Mouse (Mus musculus) CH12.LX (cell line): ENCODE results near the gene Prickle4. TPM values are rescaled to one million over a fixed set of nuclear protein-coding genes. Genes with fewer than 3 reads are reported as not detected.

Experiments used
- DNase-seq: peaks from one replicate; pipeline ENCODE4 v3.0.0-alpha.2; 2013; ENCODE audit errors: extremely low read depth
- H3K27ac ChIP-seq: 2 replicates; pipeline ENCODE4 v1.5.1; 2012; ENCODE audit warnings: low read depth, mild to moderate bottlenecking, control low read depth, moderate library complexity; ENCODE audit not compliant: insufficient read depth
- H3K27me3 ChIP-seq: replicated peaks from 2 replicates; pipeline ENCODE3; 2012; ENCODE audit warnings: inconsistent platforms
- H3K36me3 ChIP-seq, 2 experiments: replicated peaks in 1 of 2; 2 replicates each; pipeline versions ENCODE3 to v1.6.1; 2012; ENCODE audit warnings: inconsistent platforms in 1 of 2, low read length in 1 of 2, mild to moderate bottlenecking in 1 of 2, mixed read lengths in 1 of 2, moderate library complexity in 1 of 2; ENCODE audit not compliant: control insufficient read depth in 1 of 2, insufficient read depth in 1 of 2
- H3K4me1 ChIP-seq, 2 experiments: 2 replicates each; pipeline ENCODE4 v1.6.1; 2012; ENCODE audit warnings: inconsistent platforms in 1 of 2, moderate library complexity in 1 of 2; ENCODE audit not compliant: insufficient read depth in 2 of 2, control insufficient read depth in 1 of 2
- H3K4me2 ChIP-seq: 2 replicates; pipeline ENCODE4 v1.6.1; 2012; ENCODE audit warnings: low read depth, mild to moderate bottlenecking, control low read depth; ENCODE audit not compliant: poor library complexity, insufficient read depth, severe bottlenecking
- H3K4me3 ChIP-seq, 3 experiments: fragments of 150-350 bp in 1 of 3; sonication (generic) in 1 of 3; replicated peaks in 1 of 3; 2 replicates each; pipeline versions ENCODE3 to v1.5.1; 2011 to 2012; ENCODE audit warnings: low read depth in 2 of 3, low read length in 2 of 3, mild to moderate bottlenecking in 2 of 3, moderate library complexity in 2 of 3, control low read depth in 1 of 3, improper control_type of control experiment in 1 of 3, inconsistent platforms in 1 of 3, mixed read lengths in 1 of 3; ENCODE audit not compliant: poor library complexity in 1 of 3
- H3K79me2 ChIP-seq: replicated peaks from 2 replicates; pipeline ENCODE4 v1.6.1; 2012; ENCODE audit warnings: mild to moderate bottlenecking, moderate library complexity; ENCODE audit not compliant: control insufficient read depth, poor library complexity, insufficient read depth, severe bottlenecking; ENCODE audit errors: extremely low read depth
- H3K9ac ChIP-seq: 2 replicates; pipeline ENCODE4 v1.6.1; 2012; ENCODE audit warnings: low read depth, mild to moderate bottlenecking, control low read depth, moderate library complexity; ENCODE audit not compliant: insufficient read depth
- H3K9me3 ChIP-seq: replicated peaks from 2 replicates; pipeline ENCODE3; 2012; ENCODE audit warnings: low read length, inconsistent platforms, mixed read lengths
- CHD2 ChIP-seq: IDR thresholded peaks from 2 replicates; pipeline ENCODE4 v1.6.1; 2011; ENCODE audit warnings: low read length, improper control_type of control experiment
- E2F4 ChIP-seq: IDR thresholded peaks from 2 replicates; pipeline ENCODE4 v1.6.1; 2011; ENCODE audit warnings: low read depth, low read length, improper control_type of control experiment; ENCODE audit not compliant: insufficient replicate concordance
- EP300 ChIP-seq: IDR thresholded peaks from 2 replicates; pipeline ENCODE4 v1.6.1; 2011; ENCODE audit warnings: low read length, improper control_type of control experiment
- GABPA ChIP-seq: IDR thresholded peaks from 2 replicates; pipeline ENCODE4 v1.6.1; 2012; ENCODE audit warnings: low read depth, low read length, improper control_type of control experiment, inconsistent platforms; ENCODE audit not compliant: insufficient replicate concordance
- IRF4 ChIP-seq: IDR thresholded peaks from 2 replicates; pipeline ENCODE4 v1.6.1; 2014; ENCODE audit warnings: low read depth, mild to moderate bottlenecking, inconsistent platforms, low read length, improper control_type of control experiment
- JUN ChIP-seq: IDR thresholded peaks from 2 replicates; pipeline ENCODE4 v1.6.1; 2011; ENCODE audit warnings: low read depth, mild to moderate bottlenecking, low read length, improper control_type of control experiment, moderate library complexity; ENCODE audit not compliant: insufficient read depth
- JUND ChIP-seq: conservative IDR thresholded peaks from 2 replicates; pipeline ENCODE4 v1.6.1; 2011; ENCODE audit warnings: low read depth, low read length, improper control_type of control experiment
- KAT2A ChIP-seq: IDR thresholded peaks from 2 replicates; pipeline ENCODE4 v1.6.1; 2012; ENCODE audit warnings: low read length, improper control_type of control experiment, inconsistent platforms; ENCODE audit not compliant: insufficient replicate concordance
- MAFK ChIP-seq: IDR thresholded peaks from 2 replicates; pipeline ENCODE4 v1.6.1; 2011; ENCODE audit warnings: low read length, improper control_type of control experiment; ENCODE audit not compliant: insufficient replicate concordance
- MAX ChIP-seq: IDR thresholded peaks from 2 replicates; pipeline ENCODE4 v1.6.1; 2011; ENCODE audit warnings: low read length, improper control_type of control experiment
- MAZ ChIP-seq: IDR thresholded peaks from 2 replicates; pipeline ENCODE4 v1.6.1; 2012; ENCODE audit warnings: low read depth, mild to moderate bottlenecking, inconsistent platforms, low read length, improper control_type of control experiment, moderate library complexity
- MXI1 ChIP-seq: IDR thresholded peaks from 2 replicates; pipeline ENCODE4 v1.6.1; 2011; ENCODE audit warnings: mild to moderate bottlenecking, low read depth, low read length, improper control_type of control experiment
- MYC ChIP-seq: IDR thresholded peaks from 2 replicates; pipeline ENCODE4 v1.6.1; 2011; ENCODE audit warnings: low read depth, mild to moderate bottlenecking, improper control_type of control experiment, low read length
- NELFE ChIP-seq: IDR thresholded peaks from 2 replicates; pipeline ENCODE4 v1.6.1; 2011; ENCODE audit warnings: low read depth, low read length, improper control_type of control experiment
- PAX5 ChIP-seq: IDR thresholded peaks from 2 replicates; pipeline ENCODE4 v1.6.1; 2012; ENCODE audit warnings: low read length, inconsistent platforms, mixed read lengths
- POLR2AphosphoS2 ChIP-seq: IDR thresholded peaks from 2 replicates; pipeline ENCODE4 v1.6.1; 2011; ENCODE audit warnings: low read depth, low read length, improper control_type of control experiment
- RAD21 ChIP-seq: IDR thresholded peaks from 2 replicates; pipeline ENCODE4 v1.6.1; 2011; ENCODE audit warnings: low read depth, mild to moderate bottlenecking, low read length, improper control_type of control experiment, moderate library complexity
- RCOR1 ChIP-seq: conservative IDR thresholded peaks from 2 replicates; pipeline ENCODE4 v1.6.1; 2012; ENCODE audit warnings: low read depth, mild to moderate bottlenecking, inconsistent platforms, low read length, improper control_type of control experiment
- SIN3A ChIP-seq: IDR thresholded peaks from 2 replicates; pipeline ENCODE4 v1.6.1; 2012; ENCODE audit warnings: low read length, improper control_type of control experiment, inconsistent platforms
- TCF12 ChIP-seq: IDR thresholded peaks from 2 replicates; pipeline ENCODE4 v1.6.1; 2014; ENCODE audit warnings: low read depth, mild to moderate bottlenecking, inconsistent platforms, low read length, improper control_type of control experiment
- ZKSCAN1 ChIP-seq: IDR thresholded peaks from 2 replicates; pipeline ENCODE4 v1.6.1; 2012; ENCODE audit warnings: low read depth, inconsistent platforms, low read length, improper control_type of control experiment, borderline replicate concordance
- ZMIZ1 ChIP-seq: IDR thresholded peaks from 2 replicates; pipeline ENCODE4 v1.6.1; 2012; ENCODE audit warnings: low read depth, mild to moderate bottlenecking, inconsistent platforms, low read length, improper control_type of control experiment
- dilution Hi-C: fragments of 300-500 bp; cut with MboI; formaldehyde crosslinking; loops from 2 replicates; pipeline ENCODE4 v1.14.3; 2020; ENCODE audit warnings: low sequenced_read_pairs; ENCODE audit not compliant: extremely low pct_unique_long_range_greater_than_20kb, extremely low pct_ligation_motif_present
- in situ Hi-C: fragments of 300-500 bp; cut with MboI; formaldehyde crosslinking; loops from 3 replicates; pipeline ENCODE4 v1.14.3; 2019; ENCODE audit warnings: low sequenced_read_pairs, low pct_ligation_motif_present, low pct_unique_long_range_greater_than_20kb, mixed read lengths
- polyA plus RNA-seq: library from polyadenylated mRNA; unstranded; fragments of >175 nt; gene quantifications from 2 replicates; pipeline ENCODE4 v1.2.1, GENCODE M21; 2012; ENCODE audit warnings: low read depth; ENCODE audit not compliant: insufficient read length
- total RNA-seq, 2 experiments: library from RNA; depleted of rRNA; stranded (reverse); fragments of 300-350 nt in 1 of 2; fragments of >200 nt in 1 of 2; gene quantifications; 2 replicates each; pipeline ENCODE4 v1.2.3; 2012 to 2014

The Prickle4 gene
- total and polyA plus RNA-seq, 3 experiments, result 0.29 to 0.30 TPM; not detected in 1

DNA sequence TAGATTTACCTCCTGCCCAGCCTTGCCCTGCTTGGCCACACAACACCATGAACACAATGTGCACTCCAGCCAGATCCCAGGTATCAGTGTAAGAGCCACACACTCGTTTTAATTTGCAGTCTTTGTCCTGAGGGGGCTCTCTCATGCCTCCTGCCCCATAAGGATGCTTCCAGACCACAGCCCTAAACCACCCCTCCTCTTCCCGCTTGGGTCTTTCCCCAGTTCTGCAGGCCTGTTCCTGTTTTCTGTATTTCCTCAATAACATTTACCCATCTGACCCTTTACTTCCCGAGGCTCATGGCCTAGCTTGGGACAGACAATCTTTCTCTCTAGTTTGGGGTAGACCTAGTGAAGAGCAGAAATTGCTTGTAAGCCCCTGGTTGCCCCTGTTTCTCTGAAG, 20.5 kb upstream of the Prickle4 start:
- Histone ChIP-seq H3K9me3 (no peaks in the 10 kb centered on the region), H3K9ac (no peak overlapping the region), H3K4me1 (peaks cover 5 to 10% of the 10 kb centered on the region in 2 experiments; a peak in 3 of 4 replicates), H3K36me3 (no peaks in the 10 kb centered on the region), H3K79me2 (no peaks in the 10 kb centered on the region), H3K27me3 (peaks cover 51% of the 10 kb centered on the region), H3K4me3 (no peak overlapping the region), H3K4me2 (no peak overlapping the region), H3K27ac (no peak overlapping the region)
- dilution Hi-C loops (no loop called here), in situ Hi-C loops (no loop called here)
- no peak for DNase-seq
- no peak for TF ChIP-seq MXI1
- no peak for TF ChIP-seq MAX
- TF ChIP-seq ZKSCAN1, result no peak
- TF ChIP-seq TCF12, result no peak
- TF ChIP-seq ZMIZ1, result no peak
- TF ChIP-seq E2F4, result no peak
- no peak for TF ChIP-seq JUND
- no peak for TF ChIP-seq SIN3A
- no peak for TF ChIP-seq POLR2AphosphoS2
- no peak for TF ChIP-seq MYC
- no peak for TF ChIP-seq GABPA
- TF ChIP-seq NELFE, result no peak
- TF ChIP-seq RCOR1, result no peak
- TF ChIP-seq MAFK, result no peak
- TF ChIP-seq MAZ, result no peak

GRCm38 (mm10) chr17:47712889-47713571, 18.5 kb upstream of the Prickle4 start:
- H3K9me3 ChIP-seq, result no peaks in the 10 kb centered on the region
- H3K79me2 ChIP-seq, result no peaks in the 10 kb centered on the region
- no peak overlapping the region for H3K27ac ChIP-seq
- no peaks in the 10 kb centered on the region for H3K36me3 ChIP-seq
- no peak for DNase-seq
- TF ChIP-seq EP300 (no peak), ZKSCAN1 (no peak), CHD2 (no peak), JUN (no peak), GABPA (no peak), KAT2A (no peak), RAD21 (no peak), IRF4 (no peak), JUND (no peak), PAX5 (no peak)
- H3K4me2 ChIP-seq, result no peak overlapping the region
- in situ Hi-C loops, result no loop called here
- dilution Hi-C loops, result no loop called here
- peaks cover 7 to 10% of the 10 kb centered on the region in 2 experiments; a peak in 3 of 4 replicates for H3K4me1 ChIP-seq
- H3K9ac ChIP-seq, result no peak overlapping the region
- no peak overlapping the region for H3K4me3 ChIP-seq
- peaks cover 51% of the 10 kb centered on the region for H3K27me3 ChIP-seq
